Mouse (Mus musculus): ENCODE data around the gene Tnni2. TPM values are rescaled to one million over a fixed set of nuclear protein-coding genes. Genes with fewer than 3 reads are reported as not detected.

The Tnni2 gene
- total RNA-seq, 2 experiments from 2014 or later = 18.9 TPM; not detected in 1

DNA sequence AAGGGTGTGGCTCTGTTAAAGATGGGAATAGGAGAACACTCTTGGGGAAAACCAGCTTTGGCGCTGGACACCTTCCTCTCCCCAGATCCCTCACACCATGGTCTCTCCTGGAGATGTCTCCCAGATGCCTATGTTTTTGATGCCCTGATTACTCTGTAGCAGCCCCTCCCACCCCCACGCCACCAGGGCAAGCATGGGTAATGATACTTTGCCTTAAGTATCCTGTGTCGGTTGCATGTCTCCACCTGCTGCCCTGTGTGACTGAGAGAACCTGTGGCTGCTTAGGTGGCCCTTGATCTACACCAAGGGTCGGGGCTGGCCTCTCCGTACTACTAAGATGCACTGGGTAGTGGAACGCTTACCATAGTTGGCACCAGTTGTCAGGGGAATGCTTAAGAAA is 36.4 kb downstream of the Tnni2 start:
- no peak for ATAC-seq (replicated peaks; ENCODE audit: low FRiP score, low TSS enrichment, poor library complexity, severe bottlenecking)

DNA sequence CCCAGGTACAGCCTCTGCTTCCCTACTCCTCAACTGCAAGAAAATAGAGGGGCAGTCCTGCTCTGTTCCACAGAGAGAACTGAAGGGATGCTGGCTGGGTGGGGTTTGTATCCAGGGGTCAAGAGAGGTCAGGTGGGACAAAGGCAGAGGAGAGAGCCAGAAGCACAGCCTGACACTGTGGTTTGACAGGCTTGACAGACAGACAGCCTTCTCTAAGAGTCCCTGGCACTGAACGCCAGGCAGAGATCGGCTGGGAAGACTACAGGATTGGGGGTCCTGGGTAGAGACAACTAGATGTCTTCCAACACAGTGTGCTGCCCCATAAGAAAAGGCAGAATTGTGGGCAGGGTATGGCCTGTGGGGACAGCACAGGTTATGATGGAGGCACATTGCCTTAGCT is 37.0 kb downstream of the Tnni2 start:
- ATAC-seq (replicated peaks; ENCODE audit: low FRiP score, low TSS enrichment, poor library complexity, severe bottlenecking) = no peak

DNA sequence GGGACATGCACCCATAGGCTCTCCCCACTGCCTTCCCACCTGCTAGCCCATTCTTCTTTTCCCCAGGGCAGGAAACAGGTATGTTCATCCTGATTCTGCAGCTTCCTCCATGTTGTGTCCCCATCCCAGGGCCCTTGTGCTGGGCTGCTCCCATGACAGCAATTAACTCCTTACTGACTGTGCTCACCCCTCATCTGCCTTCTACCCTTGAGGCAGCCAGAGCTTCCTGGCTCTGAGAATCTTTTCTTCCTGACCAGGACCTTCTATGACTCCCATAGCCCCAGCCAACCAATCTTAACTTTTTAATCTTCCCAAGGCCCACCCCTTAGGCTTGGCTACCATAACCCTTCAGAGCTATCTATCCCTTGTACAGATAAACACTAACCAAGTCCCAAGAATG is 37.7 kb downstream of the Tnni2 start:
- no peak for ATAC-seq (replicated peaks; ENCODE audit: low FRiP score, low TSS enrichment, poor library complexity, severe bottlenecking)

DNA sequence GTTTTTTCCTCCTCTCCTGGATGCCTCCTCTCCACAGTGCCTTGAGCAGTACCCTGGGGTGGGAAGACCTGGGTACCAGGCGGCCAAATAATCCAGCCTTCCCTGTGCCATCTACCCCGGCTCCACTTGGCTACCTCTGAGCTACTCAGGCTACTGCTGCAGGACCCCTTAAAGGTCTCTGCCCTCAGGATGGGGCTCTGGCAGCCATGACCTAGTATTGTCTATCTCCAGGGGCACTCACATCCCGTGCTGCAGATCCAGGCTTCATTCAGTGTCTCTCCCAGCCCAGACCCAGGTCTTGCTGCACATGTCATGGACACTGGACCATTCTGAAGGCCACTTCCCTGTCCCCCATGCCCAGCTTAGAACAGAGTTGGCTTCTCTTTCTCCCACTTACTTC is 38.3 kb downstream of the Tnni2 start:
- no peak for ATAC-seq (replicated peaks; ENCODE audit: low FRiP score, low TSS enrichment, poor library complexity, severe bottlenecking)

DNA sequence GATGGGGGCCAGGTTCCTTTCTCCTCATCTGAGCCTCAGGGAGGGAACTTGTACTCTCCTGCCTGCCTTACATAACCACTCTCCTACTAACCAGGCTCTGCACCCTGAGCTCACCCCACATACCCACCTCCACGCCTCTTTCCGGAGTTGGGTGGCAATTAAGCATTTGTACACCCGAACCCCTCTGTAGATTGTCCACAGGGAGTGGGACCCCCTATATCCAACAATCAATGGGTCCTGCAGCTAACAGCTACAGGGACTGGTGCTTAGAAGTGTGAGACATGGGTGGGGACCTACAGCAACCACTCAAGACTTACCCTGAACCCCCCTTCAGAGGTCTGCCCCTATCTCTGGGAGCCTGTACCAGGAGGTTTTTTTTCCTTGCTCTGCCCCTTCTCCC is 39.1 kb downstream of the Tnni2 start:
- no peak for ATAC-seq (replicated peaks; ENCODE audit: low FRiP score, low TSS enrichment, poor library complexity, severe bottlenecking)

DNA sequence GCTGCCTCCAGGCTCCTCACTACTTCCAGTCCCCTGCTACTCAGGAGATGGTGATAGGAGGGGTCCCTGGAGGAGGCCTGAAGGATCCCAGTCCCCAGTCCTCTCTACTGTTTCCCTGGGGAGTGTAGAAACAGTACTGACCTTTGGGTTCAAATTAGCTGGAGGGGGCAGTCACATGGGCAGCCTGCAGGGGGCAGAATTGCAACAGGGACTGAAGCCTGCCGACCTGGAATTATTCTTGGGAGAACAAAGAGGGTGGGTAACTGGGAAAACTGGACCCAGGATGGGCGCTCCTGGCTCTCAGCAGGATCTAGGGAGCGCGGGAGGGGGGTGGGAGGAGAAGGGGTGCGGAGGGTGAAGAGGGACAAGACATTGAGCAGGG is 39.6 kb downstream of the Tnni2 start:
- 0 out of 2 replicates have a peak, but pooled peaks have one; percentile 34 for ATAC-seq (replicated peaks; ENCODE audit: low FRiP score, low TSS enrichment, poor library complexity, severe bottlenecking)

DNA sequence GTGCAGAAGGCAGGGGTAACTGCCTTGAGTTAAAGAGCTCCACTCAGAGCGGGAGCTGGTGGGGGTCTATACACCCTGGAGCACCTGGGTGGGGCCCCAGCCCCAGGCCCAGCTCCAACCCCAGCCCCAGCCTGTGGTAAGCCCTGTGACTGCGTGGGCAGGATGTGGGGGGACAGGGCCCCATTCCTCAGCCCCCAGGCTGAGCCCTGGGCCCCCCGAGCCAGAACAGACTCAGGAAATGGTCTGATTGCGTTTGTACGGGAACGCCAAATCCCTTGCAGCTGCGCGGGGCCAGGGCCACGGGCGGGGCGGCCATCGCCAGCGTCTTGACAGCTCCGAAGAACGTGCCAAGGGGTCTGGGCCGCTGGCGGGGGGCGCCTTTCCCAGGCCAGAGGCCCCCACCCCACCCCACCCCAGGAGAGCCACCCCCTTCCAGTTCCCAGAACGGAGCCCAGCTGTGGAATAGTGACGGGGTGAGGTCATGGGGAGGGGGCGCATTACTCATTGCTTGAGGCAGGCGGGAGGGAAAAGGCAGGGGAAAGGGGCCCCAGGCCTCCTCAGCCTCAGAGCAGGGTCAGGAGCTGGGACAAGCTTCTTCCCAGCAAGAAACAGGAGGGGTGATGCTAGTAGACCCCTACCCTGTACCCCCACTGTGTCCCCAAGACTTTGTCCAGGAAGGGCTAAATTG is 40.1 kb downstream of the Tnni2 start:
- no peak for ATAC-seq (replicated peaks; ENCODE audit: low FRiP score, low TSS enrichment, poor library complexity, severe bottlenecking)

DNA sequence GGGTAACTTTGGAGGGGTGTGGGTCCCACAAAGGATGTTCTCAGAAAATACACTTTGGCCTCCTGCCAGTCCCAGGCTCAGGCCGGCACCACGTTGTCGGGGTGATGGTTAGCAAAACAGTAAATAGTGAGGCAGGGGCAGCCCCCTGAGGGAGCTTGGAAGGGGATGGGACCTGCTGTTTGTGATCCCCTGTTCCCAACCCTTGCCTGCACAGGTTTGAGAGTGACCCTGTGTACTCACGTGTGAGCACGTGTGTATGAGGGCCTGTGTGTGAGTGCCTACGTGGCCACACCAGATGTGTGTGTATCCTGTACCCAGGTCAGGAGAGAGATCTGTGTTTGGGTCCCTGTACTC is 40.6 kb downstream of the Tnni2 start:
- ATAC-seq (replicated peaks; ENCODE audit: low FRiP score, low TSS enrichment, poor library complexity, severe bottlenecking) = no peak

DNA sequence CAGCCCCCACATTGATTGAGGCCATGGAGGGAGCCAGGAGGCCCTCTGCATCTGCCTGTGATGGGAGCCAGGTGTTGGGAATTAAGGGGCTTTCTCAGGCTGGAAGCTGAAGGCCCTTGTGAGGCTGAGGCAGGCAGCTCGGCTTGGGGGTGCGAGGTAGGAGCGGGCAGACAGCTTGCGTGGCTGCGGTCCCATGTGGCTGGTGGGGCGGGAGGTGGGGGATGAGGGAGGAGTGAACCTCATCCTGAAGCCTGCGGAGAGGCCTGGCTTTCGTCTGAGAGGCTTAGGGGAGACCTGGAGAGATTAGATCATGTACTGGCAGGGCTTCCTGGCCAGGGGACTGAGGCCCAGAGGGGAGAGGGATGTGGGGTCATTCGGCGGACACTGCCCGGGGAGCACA is 41.5 kb downstream of the Tnni2 start:
- ATAC-seq (replicated peaks; ENCODE audit: low FRiP score, low TSS enrichment, poor library complexity, severe bottlenecking) = no peak

DNA sequence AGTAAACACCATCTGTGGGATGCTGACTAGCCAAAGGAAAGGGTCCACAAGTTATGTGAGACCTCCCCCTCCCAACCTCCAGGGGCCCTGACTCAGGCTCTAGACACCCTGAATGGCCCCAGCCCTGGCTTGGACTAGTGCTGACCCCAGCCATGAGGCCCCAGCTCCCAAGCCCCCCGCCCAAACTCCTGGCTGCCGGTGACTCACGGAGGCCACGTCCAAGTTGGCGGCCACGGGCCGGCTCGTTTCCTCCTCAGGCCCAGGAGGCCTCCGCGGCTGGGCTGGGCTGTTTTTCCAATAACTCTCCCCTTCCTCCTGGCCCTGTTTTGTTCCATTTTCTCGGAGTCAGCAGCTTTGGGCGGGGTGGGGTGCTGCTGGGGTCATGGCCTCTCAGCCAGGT is 43.2 kb downstream of the Tnni2 start:
- no peak for ATAC-seq (replicated peaks; ENCODE audit: low FRiP score, low TSS enrichment, poor library complexity, severe bottlenecking)

DNA sequence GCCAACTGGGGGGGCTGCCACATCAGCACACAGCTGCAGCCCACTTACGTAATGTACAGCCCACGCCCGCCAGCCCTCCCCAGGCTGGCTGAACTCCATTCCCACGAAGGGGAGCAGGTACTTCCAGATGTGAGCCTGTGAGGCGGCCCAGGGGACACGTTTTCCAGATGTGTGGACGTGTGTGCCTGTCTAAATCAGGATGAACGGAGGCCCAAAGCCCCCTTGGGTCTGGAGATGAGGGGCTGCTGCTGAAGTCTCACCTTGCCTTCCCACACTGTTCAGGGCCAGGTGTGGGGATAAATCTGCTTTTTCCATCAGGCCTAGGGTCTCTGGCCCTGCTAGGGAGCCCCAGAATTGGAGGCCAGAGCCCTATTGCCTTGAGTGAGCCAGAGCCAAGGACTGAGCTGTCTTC is 45.1 kb downstream of the Tnni2 start:
- no peak for ATAC-seq (replicated peaks; ENCODE audit: low FRiP score, low TSS enrichment, poor library complexity, severe bottlenecking)

DNA sequence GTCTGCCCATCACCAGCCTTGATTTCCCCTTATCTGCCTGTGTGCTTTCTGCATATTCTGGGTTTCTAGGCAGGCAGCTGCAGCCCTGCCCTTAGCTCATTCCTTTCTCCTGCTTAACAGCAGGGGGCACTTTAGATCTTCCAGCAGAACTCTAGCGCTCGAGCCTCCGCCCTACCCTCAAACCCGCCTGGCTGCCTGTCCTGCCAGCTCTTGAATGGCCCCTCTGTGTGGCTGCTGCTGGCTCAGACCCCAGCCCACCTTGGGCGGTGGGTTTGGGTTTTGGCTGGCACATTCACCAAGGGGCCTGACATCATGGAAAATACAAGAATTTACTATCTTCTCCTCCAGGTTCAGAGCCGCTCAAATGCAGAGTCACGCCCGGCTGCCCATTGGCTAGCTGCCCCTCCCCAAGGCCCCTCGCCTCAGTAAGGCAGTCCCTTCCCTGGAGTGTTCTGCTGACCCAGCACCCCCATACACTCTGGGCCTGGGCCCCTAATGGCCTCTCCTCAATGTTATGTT is 45.8 kb downstream of the Tnni2 start:
- ATAC-seq (replicated peaks; ENCODE audit: low FRiP score, low TSS enrichment, poor library complexity, severe bottlenecking) = 0 out of 2 replicates have a peak, but pooled peaks have one; percentile 17

DNA sequence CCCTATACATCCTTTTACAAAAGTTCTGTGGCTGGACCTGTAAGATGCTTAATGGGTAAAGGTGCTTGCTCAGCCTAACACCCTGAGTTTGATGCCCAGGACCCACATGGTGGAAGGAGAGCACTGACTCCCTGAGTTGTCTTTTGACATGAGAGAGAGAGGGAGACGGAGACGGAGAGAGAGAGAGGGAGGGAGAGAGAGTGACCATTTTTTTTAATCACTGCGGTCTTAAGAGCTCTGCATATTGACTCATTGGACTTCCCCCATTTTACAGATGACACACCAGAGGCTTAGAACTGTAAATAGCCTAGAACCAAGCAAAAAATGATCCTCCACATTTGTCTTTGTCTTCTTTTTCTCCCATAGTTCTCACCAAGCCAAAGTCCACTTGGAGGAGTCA is 46.4 kb downstream of the Tnni2 start:
- ATAC-seq (replicated peaks; ENCODE audit: low FRiP score, low TSS enrichment, poor library complexity, severe bottlenecking) = no peak

DNA sequence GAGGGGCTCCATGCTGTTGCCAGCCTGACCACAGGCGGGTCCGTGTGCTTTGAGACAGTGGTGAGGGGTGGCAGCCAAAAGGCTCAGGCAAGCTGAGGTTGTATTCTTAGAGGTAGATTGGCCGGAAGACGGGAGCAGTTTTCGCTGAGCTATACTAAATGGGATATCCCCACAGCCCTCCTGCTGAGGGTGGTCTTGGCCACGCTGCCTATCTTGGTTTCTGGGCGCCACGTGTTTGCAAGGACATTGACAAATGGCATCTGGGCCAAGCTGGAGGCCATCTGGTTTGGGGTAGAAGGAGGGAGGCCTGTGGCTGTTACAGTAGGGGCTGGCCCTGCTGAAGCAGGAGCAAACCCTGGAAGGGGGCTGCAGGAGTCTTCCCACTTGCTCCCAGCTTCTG is 51.9 kb downstream of the Tnni2 start:
- ATAC-seq (replicated peaks; ENCODE audit: low FRiP score, low TSS enrichment, poor library complexity, severe bottlenecking) = no peak

Other genes starting within 250 kb of the Tnni2 start
- gene Krtap5-3, start 240.4 kb upstream of the Tnni2 start, total RNA-seq (2014; fragmentation: Nextera tagmentation) = not detected in 2 replicates
- gene Krtap5-3, start 240.4 kb upstream of the Tnni2 start, total RNA-seq (2017) = not detected in 2 replicates
- not detected in 2 replicates for gene Gm7579, start 229.9 kb upstream of the Tnni2 start, total RNA-seq (2014; fragmentation: Nextera tagmentation)
- not detected in 2 replicates for gene Gm7579, start 229.9 kb upstream of the Tnni2 start, total RNA-seq (2017)
- gene Krtap5-5, start 211.8 kb upstream of the Tnni2 start, total RNA-seq (2014; fragmentation: Nextera tagmentation) = not detected in 2 replicates
- gene Krtap5-5, start 211.8 kb upstream of the Tnni2 start, total RNA-seq (2017) = not detected in 2 replicates
- gene Gm40460, start 200.7 kb upstream of the Tnni2 start, total RNA-seq (2014; fragmentation: Nextera tagmentation) = not detected in 2 replicates
- not detected in 2 replicates for gene Gm40460, start 200.7 kb upstream of the Tnni2 start, total RNA-seq (2017)
- gene Gm2431, start 183.5 kb upstream of the Tnni2 start, total RNA-seq (2014; fragmentation: Nextera tagmentation) = not detected in 2 replicates
- gene Gm2431, start 183.5 kb upstream of the Tnni2 start, total RNA-seq (2017) = not detected in 2 replicates
- gene Gm4559, start 167.4 kb upstream of the Tnni2 start, total RNA-seq (2014; fragmentation: Nextera tagmentation) = not detected in 2 replicates
- not detected in 2 replicates for gene Gm4559, start 167.4 kb upstream of the Tnni2 start, total RNA-seq (2017)
- gene Krtap5-1, start 144.7 kb upstream of the Tnni2 start, total RNA-seq (2014; fragmentation: Nextera tagmentation) = not detected in 2 replicates
- not detected in 2 replicates for gene Krtap5-1, start 144.7 kb upstream of the Tnni2 start, total RNA-seq (2017)
- gene Krtap5-4, start 138.3 kb upstream of the Tnni2 start, total RNA-seq (2014; fragmentation: Nextera tagmentation) = not detected in 2 replicates
- not detected in 2 replicates for gene Krtap5-4, start 138.3 kb upstream of the Tnni2 start, total RNA-seq (2017)
- 2.3 TPM in 1 of 2 replicates, not detected in the other for gene Ifitm10, start 68.1 kb upstream of the Tnni2 start, total RNA-seq (2014; fragmentation: Nextera tagmentation)
- gene Ifitm10, start 68.1 kb upstream of the Tnni2 start, total RNA-seq (2017) = not detected in 2 replicates
- gene Gm49369, start 59.1 kb upstream of the Tnni2 start, total RNA-seq (2014; fragmentation: Nextera tagmentation) = not detected in 2 replicates
- gene Gm49369, start 59.1 kb upstream of the Tnni2 start, total RNA-seq (2017) = 32.8 TPM in 1 of 2 replicates, not detected in the other
- gene Ctsd, start 53.8 kb upstream of the Tnni2 start, total RNA-seq (2014; fragmentation: Nextera tagmentation) = 129 and 174 TPM in 2 replicates
- 136 and 174 TPM in 2 replicates for gene Ctsd, start 53.8 kb upstream of the Tnni2 start, total RNA-seq (2017)
- 2.0 TPM in 1 of 2 replicates, not detected in the other for gene Syt8, start 7.0 kb upstream of the Tnni2 start, total RNA-seq (2014; fragmentation: Nextera tagmentation)
- gene Syt8, start 7.0 kb upstream of the Tnni2 start, total RNA-seq (2017) = not detected in 2 replicates
- 16.9 and 39.8 TPM in 2 replicates for gene Lsp1, start 19.0 kb downstream of the Tnni2 start, total RNA-seq (2014; fragmentation: Nextera tagmentation)
- gene Lsp1, start 19.0 kb downstream of the Tnni2 start, total RNA-seq (2017) = 12.1 and 42.5 TPM in 2 replicates
- not detected in 2 replicates for gene Tnnt3, start 57.0 kb downstream of the Tnni2 start, total RNA-seq (2014; fragmentation: Nextera tagmentation)
- not detected in 2 replicates for gene Tnnt3, start 57.0 kb downstream of the Tnni2 start, total RNA-seq (2017)
- gene Mrpl23, start 90.9 kb downstream of the Tnni2 start, total RNA-seq (2014; fragmentation: Nextera tagmentation) = 13.0 and 13.8 TPM in 2 replicates
- 46.6 and 82.1 TPM in 2 replicates for gene Mrpl23, start 90.9 kb downstream of the Tnni2 start, total RNA-seq (2017)
- not detected in 2 replicates for gene Igf2, start 225.0 kb downstream of the Tnni2 start, total RNA-seq (2014; fragmentation: Nextera tagmentation)
- gene Igf2, start 225.0 kb downstream of the Tnni2 start, total RNA-seq (2017) = 0.46 TPM in 1 of 2 replicates, not detected in the other
- gene Gm49394, start 228.1 kb downstream of the Tnni2 start, total RNA-seq (2014; fragmentation: Nextera tagmentation) = not detected in 2 replicates
- not detected in 2 replicates for gene Gm49394, start 228.1 kb downstream of the Tnni2 start, total RNA-seq (2017)

All from megakaryocyte-erythroid progenitor cell, adult 5-6 weeks (primary cell).